Mouse (Mus musculus) liver, embryonic 14.5 days (tissue): Measurements from ENCODE around the gene Gkap1.

Experiments
- CTCF ChIP-seq: IDR thresholded peaks from 2 replicates; pipeline ENCODE4 v1.5.1; 2016; ENCODE audit warnings: antibody characterized with exemption, low read depth, control low read depth
- EP300 ChIP-seq: IDR thresholded peaks from 2 replicates; pipeline ENCODE4 v1.6.1; 2016; ENCODE audit warnings: antibody characterized with exemption, low read depth

- TF ChIP-seq CTCF (no peak), EP300 (no peak)
Observed at GRCm38 (mm10) chr13:58187751-58188150, 87.7 kb downstream of the Gkap1 start.
